Mouse (Mus musculus): ENCODE data around the gene Ctsg. TPM values are rescaled to one million over a fixed set of nuclear protein-coding genes. Genes with fewer than 3 reads are reported as not detected.

Gene Ctsg
- polyA plus RNA-seq, 1 experiment from 2014 or later, result 34.2 TPM

DNA sequence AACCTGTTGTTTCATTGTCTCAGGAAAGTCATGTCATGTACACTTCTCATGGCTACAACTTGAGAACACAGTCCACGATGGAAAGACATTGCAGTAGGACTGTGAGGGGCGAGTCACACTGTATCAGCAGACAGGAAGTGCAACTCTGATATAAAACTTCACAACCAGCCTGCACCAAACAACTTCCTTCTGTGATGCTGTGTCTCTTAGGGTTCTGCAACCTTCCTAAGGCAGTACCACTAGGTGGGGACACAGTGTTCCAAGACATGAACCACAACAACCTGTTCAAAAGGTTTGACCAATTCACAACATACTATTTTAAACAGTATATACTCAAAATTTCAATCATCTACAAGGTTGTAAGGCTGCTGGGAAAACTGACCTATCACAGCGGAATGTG lies 47.0 kb downstream of the Ctsg start:
- ATAC-seq (ENCODE audit: low read depth), result no peak

More for the DNA sequence above, 47.0 kb downstream of the Ctsg start:
- Histone ChIP-seq H3K9ac (ENCODE audit: low read depth, low read length) (no peak overlapping the region), H3K27me3 (ENCODE audit: control insufficient read depth, insufficient read depth, low read depth, low read length) (no peaks in the 10 kb centered on the region), H3K36me3 (ENCODE audit: control insufficient read depth, insufficient read depth) (no peaks in the 10 kb centered on the region), H3K4me3 (ENCODE audit: low read depth, low read length) (no peak overlapping the region), H3K9me3 (replicated peaks; ENCODE audit: control insufficient read depth, low read length) (no peaks in the 10 kb centered on the region), H3K4me1 (ENCODE audit: control insufficient read depth, low read depth, low read length) (no peaks in the 10 kb centered on the region), H3K4me2 (ENCODE audit: low read depth, low read length) (no peak overlapping the region), H3K27ac (ENCODE audit: low read length) (no peak overlapping the region)
- 43% methylated on average over 3 of the region's 3 CpGs for WGBS (ENCODE audit: insufficient replicate concordance)

Small RNAs within 50 kb of the gene (microRNA-seq; reads per million reads assigned to microRNA genes)
- gene Mir6949, result not detected

Other genes with a start within 250 kb of the Ctsg start
- gene Nynrin, start 248.6 kb downstream of the Ctsg start, polyA plus RNA-seq (2015; fragmentation: Nextera tagmentation; extraction: Ambion mirVana), result 2.7 and 2.9 TPM in 2 replicates
- 0.26 TPM in 2 replicates for gene Cbln3, start 218.2 kb downstream of the Ctsg start, polyA plus RNA-seq (2015; fragmentation: Nextera tagmentation; extraction: Ambion mirVana)
- gene Khnyn, start 217.6 kb downstream of the Ctsg start, polyA plus RNA-seq (2015; fragmentation: Nextera tagmentation; extraction: Ambion mirVana), result 10.9 and 12.8 TPM in 2 replicates
- 11.9 and 14.6 TPM in 2 replicates for gene Sdr39u1, start 202.3 kb downstream of the Ctsg start, polyA plus RNA-seq (2015; fragmentation: Nextera tagmentation; extraction: Ambion mirVana)
- 0.67 TPM in 2 replicates for gene Cma1, start 157.9 kb downstream of the Ctsg start, polyA plus RNA-seq (2015; fragmentation: Nextera tagmentation; extraction: Ambion mirVana)
- gene Cma2, start 151.6 kb downstream of the Ctsg start, polyA plus RNA-seq (2015; fragmentation: Nextera tagmentation; extraction: Ambion mirVana), result not detected in 2 replicates
- gene Mcpt1, start 84.6 kb downstream of the Ctsg start, polyA plus RNA-seq (2015; fragmentation: Nextera tagmentation; extraction: Ambion mirVana), result 0.09 TPM in 1 of 2 replicates, not detected in the other
- gene Mcpt9, start 72.1 kb downstream of the Ctsg start, polyA plus RNA-seq (2015; fragmentation: Nextera tagmentation; extraction: Ambion mirVana), result not detected in 2 replicates
- gene Mcpt2, start 60.5 kb downstream of the Ctsg start, polyA plus RNA-seq (2015; fragmentation: Nextera tagmentation; extraction: Ambion mirVana), result 0.12 and 0.15 TPM in 2 replicates
- 0.19 TPM in 1 of 2 replicates, not detected in the other for gene Mcpt4, start 40.3 kb downstream of the Ctsg start, polyA plus RNA-seq (2015; fragmentation: Nextera tagmentation; extraction: Ambion mirVana)
- gene Mcpt8, start 17.3 kb downstream of the Ctsg start, polyA plus RNA-seq (2015; fragmentation: Nextera tagmentation; extraction: Ambion mirVana), result 4.3 and 7.3 TPM in 2 replicates
- not detected in 2 replicates for gene Gzme, start 18.1 kb upstream of the Ctsg start, polyA plus RNA-seq (2015; fragmentation: Nextera tagmentation; extraction: Ambion mirVana)
- not detected in 2 replicates for gene Gzmd, start 30.0 kb upstream of the Ctsg start, polyA plus RNA-seq (2015; fragmentation: Nextera tagmentation; extraction: Ambion mirVana)
- gene Gzmg, start 57.0 kb upstream of the Ctsg start, polyA plus RNA-seq (2015; fragmentation: Nextera tagmentation; extraction: Ambion mirVana), result not detected in 2 replicates
- gene Gzmn, start 72.0 kb upstream of the Ctsg start, polyA plus RNA-seq (2015; fragmentation: Nextera tagmentation; extraction: Ambion mirVana), result not detected in 2 replicates
- gene Gzmf, start 108.8 kb upstream of the Ctsg start, polyA plus RNA-seq (2015; fragmentation: Nextera tagmentation; extraction: Ambion mirVana), result not detected in 2 replicates
- gene Gzmc, start 132.1 kb upstream of the Ctsg start, polyA plus RNA-seq (2015; fragmentation: Nextera tagmentation; extraction: Ambion mirVana), result 0.11 TPM in 1 of 2 replicates, not detected in the other
- gene Gzmb, start 159.7 kb upstream of the Ctsg start, polyA plus RNA-seq (2015; fragmentation: Nextera tagmentation; extraction: Ambion mirVana), result 0.77 and 0.83 TPM in 2 replicates

All from liver, embryonic 16.5 days (tissue).